Mouse (Mus musculus) yolk sac, embryonic 10.5 days (tissue): ENCODE measurements around the gene Dnajb9.
"Not testable (repeated sequence)": the region's sequence is repeated elsewhere in the genome, so short reads cannot be mapped to it uniquely, and the experiment has no call there.

Experiments used
- DNase-seq: peaks from one replicate; pipeline ENCODE4 v3.0.0-alpha.2; 2017; ENCODE audit warnings: low spot score

Gene Dnajb9

DNA sequence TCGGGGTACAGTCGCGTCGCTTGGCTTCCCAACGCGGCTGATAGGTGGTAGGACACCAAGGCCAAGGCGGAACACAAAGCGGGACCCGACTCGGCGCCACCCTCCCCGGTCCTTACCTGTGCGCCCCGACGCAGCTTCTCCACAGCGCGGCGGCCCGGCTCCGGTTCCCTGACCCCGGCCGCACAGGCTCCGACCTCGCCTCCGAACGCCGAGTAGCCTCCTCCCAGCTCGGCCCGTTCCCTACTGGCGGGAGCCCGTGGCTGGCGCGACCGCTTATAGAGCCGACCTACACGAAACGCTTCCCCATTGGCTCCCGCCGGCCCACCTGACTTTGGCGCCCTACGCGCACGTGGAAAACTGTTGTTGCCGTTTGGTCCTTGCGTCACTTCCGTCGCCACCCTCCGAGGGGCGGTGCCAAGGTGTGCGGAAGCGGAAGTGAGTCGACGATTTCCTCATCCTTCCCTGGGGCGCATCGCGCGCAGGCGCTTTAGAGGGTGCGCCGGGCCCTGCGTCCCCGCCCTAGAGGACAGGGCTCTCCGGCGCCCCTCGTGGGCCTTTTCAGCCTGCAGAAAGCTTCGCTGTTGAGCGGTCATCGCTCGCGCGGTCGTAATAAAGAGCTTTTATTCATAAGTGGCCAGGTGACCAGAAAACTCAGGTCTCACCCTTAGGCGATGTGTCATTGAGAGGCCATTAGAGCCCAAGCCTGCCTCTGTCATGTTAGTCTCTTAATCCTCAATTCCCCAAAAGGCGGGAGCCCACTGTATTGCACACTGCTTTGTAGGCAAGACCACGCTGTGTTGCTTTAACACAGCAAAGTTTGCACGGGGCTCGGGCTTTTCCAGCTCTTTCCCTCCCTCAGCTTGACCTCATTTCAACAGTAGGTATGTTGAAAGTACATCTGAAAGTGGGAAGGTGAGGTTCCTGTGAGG is at the start of gene Dnajb9:
Dnajb9 (minus strand) TSS at position 503 of the 929 bp plus-strand sequence.
- DNase-seq, result peak; percentile 99

DNA sequence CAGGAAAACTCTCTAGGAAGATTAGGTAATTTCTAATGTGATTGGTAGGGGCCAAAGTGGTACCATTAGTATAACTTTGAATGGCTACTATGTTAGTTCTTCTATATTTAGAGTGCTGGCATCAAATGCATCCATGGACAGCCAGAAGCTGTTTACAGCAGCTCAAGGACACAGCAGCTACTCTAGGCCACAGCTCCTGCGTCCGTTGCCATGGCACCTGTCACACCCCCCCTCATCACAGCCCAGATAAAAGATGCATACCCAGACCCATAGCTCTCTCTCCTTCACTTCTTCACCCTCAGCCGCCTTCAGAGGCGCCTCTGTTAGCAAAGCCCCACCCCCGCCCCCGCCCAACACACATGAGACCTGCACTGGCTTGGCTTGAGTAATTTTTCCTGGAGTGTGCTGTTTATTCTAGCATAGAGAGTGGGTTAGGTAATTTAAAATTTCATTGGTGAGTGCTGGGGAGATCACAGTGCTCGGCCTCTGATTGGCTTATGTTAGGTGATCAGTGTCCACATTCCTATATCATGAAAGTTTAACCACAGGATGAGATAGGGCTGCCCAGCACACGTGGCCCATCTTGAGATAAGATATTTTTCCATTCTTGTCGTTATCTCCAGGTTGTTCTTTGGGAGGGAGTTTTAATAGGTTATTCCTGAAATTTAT is 38.3 kb upstream of the Dnajb9 start:
- peak; percentile 68 for DNase-seq

DNA sequence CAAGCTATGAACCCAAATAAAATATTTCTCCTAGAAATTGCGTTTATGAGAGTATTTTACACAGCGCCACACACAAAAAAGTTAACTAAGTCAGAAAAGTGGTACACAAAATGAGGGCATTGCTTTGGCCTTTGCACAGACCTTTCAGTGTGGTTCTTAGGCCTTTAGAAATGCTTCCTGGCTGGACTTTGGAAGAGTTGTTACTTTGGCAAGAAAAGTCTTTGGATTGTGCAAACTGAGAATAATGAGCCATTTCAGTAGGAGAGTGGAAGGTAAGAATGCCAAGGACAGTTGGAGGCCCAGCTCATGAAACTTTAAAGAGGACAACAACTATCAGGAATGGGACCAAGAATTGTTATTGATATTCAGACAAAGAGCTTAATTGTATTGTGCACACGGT is 35.6 kb upstream of the Dnajb9 start:
- DNase-seq, result no peak

DNA sequence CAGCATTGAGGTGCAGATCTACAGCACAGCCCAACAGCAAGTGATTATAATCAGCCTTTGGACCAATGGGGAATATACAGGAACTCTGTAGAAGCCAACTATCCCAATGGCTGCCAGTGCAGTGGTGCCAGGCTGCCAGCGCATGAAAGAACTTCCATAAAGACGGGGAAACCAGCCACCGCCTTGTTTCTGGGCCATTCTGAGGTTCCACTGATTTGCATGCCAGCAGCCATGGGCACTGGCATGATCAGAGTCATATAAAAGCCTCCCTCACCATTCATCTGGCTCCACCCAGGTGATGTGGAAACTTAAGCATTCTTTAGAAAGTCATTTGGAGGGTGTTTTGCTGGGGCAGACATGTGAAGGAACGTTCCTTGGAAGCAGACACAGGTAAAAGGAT is 32.3 kb upstream of the Dnajb9 start:
- no peak for DNase-seq

DNA sequence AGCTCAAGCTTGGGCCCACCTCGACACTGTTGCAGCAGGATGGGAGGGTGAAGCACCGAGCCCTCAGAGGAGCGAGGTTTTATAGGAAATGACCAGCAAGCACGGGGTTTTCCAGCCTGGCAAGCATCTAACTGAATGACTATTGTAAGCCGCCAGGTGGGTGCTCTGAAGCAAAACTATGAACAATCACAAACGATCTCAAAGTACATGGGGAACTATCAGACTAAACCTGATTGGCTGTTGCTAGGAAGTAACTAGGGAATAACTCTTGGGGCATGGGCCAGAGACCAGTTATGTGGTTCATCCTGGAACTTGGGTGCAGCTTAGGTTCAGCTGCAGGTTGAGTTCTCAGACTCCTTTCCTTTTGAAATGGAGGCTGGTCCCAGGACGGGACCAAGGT is 31.0 kb upstream of the Dnajb9 start:
- DNase-seq, result no peak

DNA sequence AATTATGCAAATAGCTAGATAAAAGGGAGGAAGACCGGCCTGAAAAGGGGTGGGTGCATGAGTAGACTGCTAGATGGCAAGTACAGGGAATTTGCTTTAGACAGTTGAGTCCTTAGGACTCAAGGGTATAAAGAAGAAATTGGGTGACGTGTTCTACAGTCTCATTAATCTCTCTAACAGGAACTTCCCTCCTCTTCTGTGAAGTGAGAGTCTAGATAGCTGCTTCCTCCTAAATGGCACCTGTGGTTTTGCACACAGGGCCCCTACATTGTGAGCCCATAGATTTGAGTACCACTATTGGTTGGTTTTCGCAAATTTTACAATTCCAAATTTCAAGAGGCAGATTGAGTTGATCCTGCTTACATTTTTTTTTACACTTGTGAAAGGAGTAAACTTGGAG is 14.5 kb upstream of the Dnajb9 start:
- no peak for DNase-seq

DNA sequence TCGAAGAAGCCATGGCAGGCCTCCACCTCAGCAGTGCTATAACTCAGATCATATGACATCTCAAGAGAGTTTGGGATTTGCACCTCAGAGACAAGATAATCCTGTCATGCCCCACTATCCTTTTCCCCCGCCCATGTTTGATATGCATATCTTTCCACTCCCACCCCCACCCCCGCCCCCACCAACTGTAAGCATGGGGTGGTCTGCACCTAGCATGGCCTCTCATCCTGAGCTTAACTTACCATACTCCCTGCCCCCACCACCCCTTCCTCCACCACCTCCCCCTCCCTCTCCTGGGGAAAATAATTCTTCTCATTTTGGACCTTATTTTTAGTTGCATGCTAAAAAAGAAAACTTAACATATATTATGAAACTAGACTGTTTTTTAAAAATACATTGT is 12.9 kb upstream of the Dnajb9 start:
- no peak for DNase-seq

DNA sequence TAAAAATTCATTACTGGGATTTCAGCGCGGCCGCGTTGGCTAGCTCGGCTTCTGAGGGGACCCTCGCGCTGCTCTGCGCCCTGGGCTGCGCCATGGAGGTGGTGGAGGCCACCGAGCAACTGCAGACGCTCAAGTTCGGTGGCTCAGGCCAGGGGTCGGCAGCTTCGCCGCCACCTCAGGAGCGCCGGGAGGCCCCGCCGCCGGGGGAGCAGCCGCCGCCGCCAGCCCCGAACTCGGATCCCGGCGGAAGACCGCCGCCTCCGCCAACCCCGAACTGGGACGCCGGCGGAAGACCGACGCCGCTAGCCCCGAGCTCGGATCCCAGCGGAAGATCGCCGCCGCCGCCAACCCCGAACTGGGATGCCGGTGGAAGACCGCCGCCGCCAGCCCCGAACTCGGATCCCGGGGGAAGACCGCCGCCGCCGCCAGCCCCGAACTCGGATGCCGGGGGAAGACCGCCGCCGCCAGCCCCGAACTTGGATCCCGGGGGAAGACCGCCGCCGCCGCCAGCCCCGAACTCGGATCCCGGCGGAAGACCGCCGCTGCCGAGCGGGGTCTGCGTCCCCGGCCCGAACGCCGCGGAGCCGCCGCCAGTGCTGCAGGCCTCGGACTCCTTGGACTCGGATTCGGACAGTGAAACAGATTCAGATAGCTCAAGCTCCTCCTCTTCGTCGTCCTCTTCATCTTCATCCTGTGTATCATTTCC is 11.7 kb upstream of the Dnajb9 start:
- DNase-seq, result peak; percentile 27

DNA sequence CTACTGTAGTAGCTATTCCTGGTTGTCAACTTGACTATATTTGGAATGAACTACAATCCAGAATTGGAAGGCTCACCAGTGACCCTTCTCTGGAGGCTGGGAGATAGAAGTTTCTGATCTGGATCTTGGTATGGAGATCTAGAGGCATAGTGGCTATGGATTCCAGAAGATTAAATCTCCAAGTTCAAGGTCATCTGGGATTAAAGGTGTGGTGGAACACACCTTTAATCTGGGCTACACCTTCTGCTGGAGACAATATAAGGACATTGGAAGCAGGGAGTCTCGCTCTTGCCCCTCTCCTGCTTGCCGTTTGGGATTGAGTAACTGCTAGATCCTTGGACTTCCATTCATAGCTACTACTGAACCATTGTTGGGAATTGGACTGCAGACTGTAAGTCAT is 10.9 kb upstream of the Dnajb9 start, which contains the start of gene Pnpla8:
Pnpla8 (plus strand) TSS at position 301 of the 400 bp plus-strand sequence.
- DNase-seq, result not testable (repeated sequence)

DNA sequence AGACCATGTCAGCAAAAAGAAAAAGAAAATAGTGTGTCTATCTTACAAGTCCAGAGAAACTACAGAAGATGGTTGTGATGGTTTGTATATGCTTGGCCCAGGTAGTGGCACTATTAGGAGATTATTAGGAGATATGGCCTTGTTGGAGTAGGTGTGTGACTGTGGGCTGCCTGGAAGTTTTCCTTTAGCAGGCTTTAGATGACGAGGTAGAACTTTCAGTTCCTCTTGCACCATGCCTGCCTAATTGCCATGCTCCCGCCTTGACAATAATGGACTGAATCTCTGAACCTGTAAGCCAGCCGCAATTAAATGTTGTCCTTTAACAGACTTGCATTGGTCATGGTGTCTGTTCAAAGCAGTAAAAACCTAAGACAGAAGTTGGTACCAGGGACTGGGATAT is 1.4 kb upstream of the Dnajb9 start:
- DNase-seq, result no peak

DNA sequence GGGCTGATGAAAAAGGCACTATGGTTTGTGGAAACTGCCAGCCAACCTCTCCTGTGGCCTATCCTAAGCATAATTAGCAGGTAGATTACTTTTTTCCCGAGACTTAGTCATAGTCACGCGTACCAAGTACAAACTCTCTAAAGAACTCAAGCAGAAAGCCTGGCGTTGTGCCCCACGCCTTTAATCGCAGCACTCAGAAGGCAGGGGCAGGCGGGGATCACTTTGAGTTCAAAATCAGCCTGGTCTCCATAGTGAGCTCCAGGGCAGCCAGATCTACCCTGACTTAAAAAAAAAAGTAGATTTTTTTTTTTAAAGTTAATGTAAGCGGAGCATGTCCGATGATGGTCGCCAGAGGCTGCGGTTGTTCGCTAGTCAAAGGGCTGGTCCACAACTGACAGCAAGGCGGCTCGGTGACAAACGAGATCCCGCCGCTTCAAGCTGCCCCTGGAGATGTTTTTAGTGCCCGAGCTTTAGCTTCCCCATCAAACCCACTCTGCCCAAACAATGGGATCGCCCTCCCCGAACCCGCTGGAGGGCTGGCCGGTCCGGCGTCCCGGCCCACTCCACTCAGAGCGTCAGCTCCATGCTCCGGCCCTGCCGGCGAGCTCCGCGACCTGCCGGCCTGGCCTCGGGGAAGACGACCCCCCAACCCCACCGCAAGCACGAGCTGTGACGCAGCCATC is 844 bp downstream of the Dnajb9 start:
- DNase-seq, result peak; percentile 35

DNA sequence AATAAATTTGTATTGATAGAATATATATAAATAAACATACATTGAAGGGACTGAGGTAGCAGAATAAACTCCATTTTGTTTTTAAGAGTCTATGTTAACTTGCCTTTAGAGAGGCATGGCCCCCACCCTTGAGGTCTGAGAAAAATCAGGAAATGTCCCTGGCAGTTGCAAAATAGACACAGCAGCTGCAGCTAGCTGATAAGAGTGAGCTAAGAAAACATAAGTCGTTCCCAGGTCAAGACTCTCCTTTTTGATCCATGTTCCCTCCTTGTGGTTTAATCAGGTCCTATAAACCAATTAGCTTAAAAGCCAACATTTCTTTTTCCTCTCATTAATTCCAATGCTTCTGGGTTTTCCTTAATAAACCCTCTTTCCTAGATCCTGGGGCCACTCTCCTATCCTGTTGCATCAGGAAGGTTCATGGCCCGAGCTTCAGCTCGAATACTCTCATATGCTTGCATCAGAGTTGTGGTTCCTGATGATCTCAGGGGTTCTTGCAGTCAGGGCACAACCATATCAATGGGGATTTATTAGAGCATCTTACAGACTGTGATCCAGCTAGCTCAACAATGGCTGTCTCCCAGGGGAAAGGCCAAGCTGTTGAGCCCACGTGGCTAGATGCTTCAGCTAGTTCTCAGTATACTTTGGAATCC is 12.1 kb downstream of the Dnajb9 start:
- no peak for DNase-seq

DNA sequence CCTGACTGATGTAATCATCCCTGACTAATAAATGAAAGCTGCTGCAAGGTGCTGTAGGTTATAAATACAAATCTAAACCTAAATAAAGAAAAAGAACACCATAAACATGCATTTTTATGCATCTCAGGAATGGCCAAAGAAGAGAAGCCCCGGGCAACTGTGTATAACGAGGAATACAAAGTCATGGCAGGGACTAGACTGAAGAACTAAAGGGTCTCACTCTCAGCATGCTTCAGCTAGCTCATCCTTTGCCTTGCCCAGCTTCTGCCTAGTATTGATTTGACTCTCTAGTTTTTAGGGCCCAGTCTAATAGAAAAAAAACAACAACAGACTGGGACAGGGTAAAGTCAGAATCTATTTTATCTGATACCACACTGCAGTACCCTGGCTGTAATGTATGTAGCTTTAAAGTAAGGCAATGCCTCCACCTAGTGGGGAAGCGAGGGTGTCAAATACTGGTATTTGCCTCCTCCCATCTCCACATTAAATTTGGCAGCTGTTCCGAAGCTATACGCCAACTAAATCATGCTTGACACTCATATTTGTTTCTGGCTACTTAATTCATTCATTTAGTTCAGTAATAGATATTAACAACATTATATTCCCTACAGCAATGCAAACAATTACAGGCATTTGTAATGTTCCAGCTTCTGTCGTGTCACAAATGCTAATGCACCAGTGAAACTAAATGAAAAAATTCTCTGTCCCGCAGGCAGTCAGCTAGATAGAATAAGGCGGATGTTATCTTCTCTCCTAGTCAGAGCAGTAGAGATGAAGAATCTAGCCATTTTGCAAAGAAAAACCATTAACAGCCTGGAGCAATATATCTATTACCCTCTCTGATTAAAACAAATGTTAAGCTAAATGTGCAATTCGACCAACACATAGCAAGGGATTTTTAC is 28.8 kb downstream of the Dnajb9 start:
- DNase-seq, result no peak

DNA sequence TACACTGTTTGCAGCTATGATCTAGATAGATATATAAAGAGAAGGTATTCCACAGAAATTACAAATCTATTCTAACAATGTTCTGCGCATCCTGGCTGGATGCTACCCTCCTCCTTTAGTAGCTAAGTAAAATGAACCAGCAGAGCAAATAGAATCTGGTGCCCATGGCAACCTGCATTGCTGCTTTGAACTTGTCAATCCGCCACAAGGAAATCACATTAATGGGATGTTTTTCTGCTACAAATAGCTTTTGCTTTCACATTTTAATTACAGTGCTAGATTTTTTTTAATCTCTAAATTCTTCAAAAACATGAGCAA is 33.1 kb downstream of the Dnajb9 start:
- DNase-seq, result no peak

DNA sequence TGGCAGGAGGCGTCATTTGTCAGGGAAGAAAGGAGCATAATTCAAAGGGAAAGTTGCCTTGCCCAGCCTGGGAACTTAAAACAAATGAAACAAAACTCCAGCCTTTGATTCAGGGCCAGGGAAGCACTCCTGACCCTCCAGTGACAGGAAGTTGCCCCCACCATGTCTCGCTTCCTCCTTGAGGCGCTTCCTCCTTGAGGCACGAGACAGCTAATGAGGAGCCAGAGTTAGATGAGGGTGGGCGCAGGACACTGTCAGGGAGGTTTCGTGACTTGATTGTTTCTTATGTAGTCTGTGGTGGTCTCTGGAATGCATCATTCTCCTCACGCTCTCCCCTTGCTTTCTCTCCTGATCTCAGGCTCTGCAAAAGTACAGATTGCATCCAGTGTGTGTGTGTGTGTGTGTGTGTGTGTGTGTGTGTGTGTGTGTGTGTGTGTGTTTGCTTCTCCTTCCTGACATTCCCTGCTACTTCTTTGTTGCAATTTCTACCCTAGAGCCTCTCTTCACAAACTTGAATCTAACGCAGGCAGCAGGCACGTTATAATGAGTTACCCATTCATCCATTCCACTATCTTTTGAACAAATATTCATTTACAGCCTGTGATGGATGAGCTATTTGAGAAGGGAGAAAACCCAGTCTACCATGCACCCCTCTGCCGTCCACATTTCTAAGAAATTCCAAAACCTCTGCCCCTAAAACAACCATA is 33.6 kb downstream of the Dnajb9 start:
- no peak for DNase-seq

DNA sequence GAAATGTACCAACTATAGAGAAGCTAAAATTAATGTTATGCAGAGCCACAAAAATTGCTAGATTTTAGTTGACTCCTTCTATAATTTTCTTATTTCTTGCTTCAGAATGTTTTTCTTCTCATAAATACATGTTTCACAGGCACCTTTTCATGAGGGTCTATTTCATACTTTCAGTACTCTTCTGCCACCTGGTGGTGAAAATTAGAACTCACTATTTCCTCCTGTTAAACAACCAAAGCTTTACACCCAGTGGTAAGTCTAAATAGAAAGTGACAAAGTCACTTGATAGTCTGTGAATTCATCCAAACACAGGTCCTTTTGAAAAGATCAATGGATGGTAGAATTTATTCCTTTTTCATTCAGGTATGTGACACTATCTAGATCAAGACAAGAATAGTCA is 43.2 kb downstream of the Dnajb9 start:
- peak; percentile 4 for DNase-seq

DNA sequence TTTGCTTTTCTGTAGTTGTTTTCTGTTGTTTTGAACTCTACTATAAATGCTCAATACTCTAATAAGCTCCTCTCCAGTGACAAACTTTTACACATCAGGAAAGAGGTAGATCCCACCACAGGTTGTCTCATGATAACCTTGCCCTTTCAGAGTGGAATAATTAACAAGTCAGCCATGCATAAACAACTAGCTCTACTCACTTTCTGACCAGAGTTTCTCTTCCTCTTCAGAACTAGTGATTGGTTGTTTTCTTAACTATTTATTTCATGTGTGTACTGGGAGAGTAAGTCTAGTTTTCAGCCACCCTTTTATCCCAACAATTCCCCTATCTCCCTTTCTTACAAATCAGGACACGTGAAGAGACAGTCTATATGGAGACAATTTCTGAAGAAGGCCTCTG is 50.8 kb downstream of the Dnajb9 start:
- no peak for DNase-seq
